Mouse (Mus musculus): ENCODE data around the gene Shmt2. TPM values are rescaled to one million over a fixed set of nuclear protein-coding genes. Genes with fewer than 3 reads are reported as not detected.

Gene Shmt2
- polyA plus RNA-seq, 1 experiment from 2014 or later, result 110 TPM

- Histone ChIP-seq H3K4me3 (no peak overlapping the region), H3K27me3 (replicated peaks; ENCODE audit: low read depth, poor library complexity, severe bottlenecking) (no peaks in the 10 kb centered on the region), H3K36me3 (replicated peaks) (peaks cover 77% of the 10 kb centered on the region), H3K9me3 (no peaks in the 10 kb centered on the region), H3K27ac (replicated peaks) (no peak overlapping the region), H3K4me1 (no peaks in the 10 kb centered on the region)
- DNase-seq (ENCODE audit: low spot score), result no peak
- 93% methylated on average over 4 of the region's 4 CpGs for WGBS
These were observed 43.1 kb downstream of the Shmt2 start for GRCm38 (mm10) chr10:127479131-127479530.

- H3K27me3 ChIP-seq (replicated peaks; ENCODE audit: low read depth, poor library complexity, severe bottlenecking), result no peaks in the 10 kb centered on the region
- peaks cover 79% of the 10 kb centered on the region for H3K36me3 ChIP-seq (replicated peaks)
These were observed 44.9 kb downstream of the Shmt2 start for GRCm38 (mm10) chr10:127477301-127477700.

GRCm38 (mm10) chr10:127476541-127476940 is 45.7 kb downstream of the Shmt2 start:
- no peak overlapping the region for H3K4me3 ChIP-seq
- H3K9me3 ChIP-seq, result no peaks in the 10 kb centered on the region
- peaks cover 4% of the 10 kb centered on the region for H3K4me1 ChIP-seq
- peaks cover 80% of the 10 kb centered on the region for H3K36me3 ChIP-seq (replicated peaks)
- H3K27me3 ChIP-seq (replicated peaks; ENCODE audit: low read depth, poor library complexity, severe bottlenecking), result no peaks in the 10 kb centered on the region
- DNase-seq (ENCODE audit: low spot score), result no peak
- WGBS, result 86% methylated on average over 3 of the region's 3 CpGs
- no peak overlapping the region for H3K27ac ChIP-seq (replicated peaks)

More at GRCm38 (mm10) chr10:127477301-127477700, 44.9 kb downstream of the Shmt2 start:
- no peaks in the 10 kb centered on the region for H3K9me3 ChIP-seq
- no peak overlapping the region for H3K27ac ChIP-seq (replicated peaks)
- no peak overlapping the region for H3K4me3 ChIP-seq
- H3K4me1 ChIP-seq, result no peaks in the 10 kb centered on the region
- no peak for DNase-seq (ENCODE audit: low spot score)
- 89% methylated on average over 7 of the region's 7 CpGs for WGBS

GRCm38 (mm10) chr10:127475175-127475574 is 47.1 kb downstream of the Shmt2 start:
- Histone ChIP-seq H3K9me3 (no peaks in the 10 kb centered on the region), H3K27me3 (replicated peaks; ENCODE audit: low read depth, poor library complexity, severe bottlenecking) (no peaks in the 10 kb centered on the region), H3K4me3 (no peak overlapping the region), H3K4me1 (peaks cover 13% of the 10 kb centered on the region), H3K36me3 (replicated peaks) (peaks cover 78% of the 10 kb centered on the region), H3K27ac (replicated peaks) (no peak overlapping the region)
- DNase-seq (ENCODE audit: low spot score), result no peak
- WGBS, result 97% methylated on average over 4 of the region's 4 CpGs

GRCm38 (mm10) chr10:127472722-127473121 is 49.5 kb downstream of the Shmt2 start:
- 83% methylated on average over 9 of the region's 9 CpGs for WGBS

GRCm38 (mm10) chr10:127471281-127471988 is 50.8 kb downstream of the Shmt2 start:
- H3K27ac ChIP-seq (replicated peaks), result no peak overlapping the region; the same call in 1 of the 2 replicates
- no peak for DNase-seq (ENCODE audit: low spot score)
- no peaks in the 10 kb centered on the region for H3K27me3 ChIP-seq (replicated peaks; ENCODE audit: low read depth, poor library complexity, severe bottlenecking)
- H3K4me1 ChIP-seq, result peaks cover 13% of the 10 kb centered on the region
- 53% methylated on average over 15 of the region's 15 CpGs for WGBS
- H3K4me3 ChIP-seq, result no peak overlapping the region
- peaks cover 61% of the 10 kb centered on the region for H3K36me3 ChIP-seq (replicated peaks)
- H3K9me3 ChIP-seq, result no peaks in the 10 kb centered on the region

More at GRCm38 (mm10) chr10:127472722-127473121, 49.5 kb downstream of the Shmt2 start:
- H3K4me1 ChIP-seq, result peaks cover 13% of the 10 kb centered on the region
- H3K27ac ChIP-seq (replicated peaks), result no peak overlapping the region
- H3K9me3 ChIP-seq, result no peaks in the 10 kb centered on the region
- H3K36me3 ChIP-seq (replicated peaks), result peaks cover 74% of the 10 kb centered on the region
- no peak overlapping the region for H3K4me3 ChIP-seq
- no peak for DNase-seq (ENCODE audit: low spot score)
- no peaks in the 10 kb centered on the region for H3K27me3 ChIP-seq (replicated peaks; ENCODE audit: low read depth, poor library complexity, severe bottlenecking)

Other genes starting within 250 kb of the Shmt2 start
- 11.1 and 12.2 TPM in 2 replicates for gene Mbd6, start 233.4 kb downstream of the Shmt2 start, polyA plus RNA-seq (2016; fragmentation: Nextera tagmentation; extraction: Ambion mirVana)
- 160 and 175 TPM in 2 replicates for gene Mars, start 210.7 kb downstream of the Shmt2 start, polyA plus RNA-seq (2016; fragmentation: Nextera tagmentation; extraction: Ambion mirVana)
- 2.0 and 2.1 TPM in 2 replicates for gene Arhgap9, start 200.5 kb downstream of the Shmt2 start, polyA plus RNA-seq (2016; fragmentation: Nextera tagmentation; extraction: Ambion mirVana)
- 11.4 and 13.0 TPM in 2 replicates for gene Gli1, start 180.5 kb downstream of the Shmt2 start, polyA plus RNA-seq (2016; fragmentation: Nextera tagmentation; extraction: Ambion mirVana)
- gene Inhbe, start 168.0 kb downstream of the Shmt2 start, polyA plus RNA-seq (2016; fragmentation: Nextera tagmentation; extraction: Ambion mirVana), result 0.04 TPM in 1 of 2 replicates, not detected in the other
- 0.09 and 0.10 TPM in 2 replicates for gene Inhbc, start 152.0 kb downstream of the Shmt2 start, polyA plus RNA-seq (2016; fragmentation: Nextera tagmentation; extraction: Ambion mirVana)
- 33.9 and 41.9 TPM in 2 replicates for gene R3hdm2, start 142.1 kb downstream of the Shmt2 start, polyA plus RNA-seq (2016; fragmentation: Nextera tagmentation; extraction: Ambion mirVana)
- gene Stac3, start 20.8 kb downstream of the Shmt2 start, polyA plus RNA-seq (2016; fragmentation: Nextera tagmentation; extraction: Ambion mirVana), result 0.57 and 0.58 TPM in 2 replicates
- gene Ndufa4l2, start 7.5 kb downstream of the Shmt2 start, polyA plus RNA-seq (2016; fragmentation: Nextera tagmentation; extraction: Ambion mirVana), result 2.2 and 4.5 TPM in 2 replicates
- gene Nxph4, start 12.1 kb upstream of the Shmt2 start, polyA plus RNA-seq (2016; fragmentation: Nextera tagmentation; extraction: Ambion mirVana), result 5.2 and 9.7 TPM in 2 replicates
- gene Lrp1, start 98.7 kb upstream of the Shmt2 start, polyA plus RNA-seq (2016; fragmentation: Nextera tagmentation; extraction: Ambion mirVana), result 66.6 and 70.6 TPM in 2 replicates
- gene Stat6, start 120.5 kb upstream of the Shmt2 start, polyA plus RNA-seq (2016; fragmentation: Nextera tagmentation; extraction: Ambion mirVana), result 10.4 and 11.5 TPM in 2 replicates
- 10.0 and 10.7 TPM in 2 replicates for gene Nemp1, start 144.5 kb upstream of the Shmt2 start, polyA plus RNA-seq (2016; fragmentation: Nextera tagmentation; extraction: Ambion mirVana)
- 11.6 and 12.1 TPM in 2 replicates for gene Nab2, start 146.1 kb upstream of the Shmt2 start, polyA plus RNA-seq (2016; fragmentation: Nextera tagmentation; extraction: Ambion mirVana)
- gene Myo1a, start 182.7 kb upstream of the Shmt2 start, polyA plus RNA-seq (2016; fragmentation: Nextera tagmentation; extraction: Ambion mirVana), result 0.54 and 0.71 TPM in 2 replicates
- 1.5 and 2.0 TPM in 2 replicates for gene Tac2, start 202.0 kb upstream of the Shmt2 start, polyA plus RNA-seq (2016; fragmentation: Nextera tagmentation; extraction: Ambion mirVana)
- gene Zbtb39, start 217.1 kb upstream of the Shmt2 start, polyA plus RNA-seq (2016; fragmentation: Nextera tagmentation; extraction: Ambion mirVana), result 5.3 and 5.4 TPM in 2 replicates
- gene Gpr182, start 229.3 kb upstream of the Shmt2 start, polyA plus RNA-seq (2016; fragmentation: Nextera tagmentation; extraction: Ambion mirVana), result 0.46 and 0.53 TPM in 2 replicates
- 0.07 and 0.08 TPM in 2 replicates for gene Rdh1, start 237.3 kb upstream of the Shmt2 start, polyA plus RNA-seq (2016; fragmentation: Nextera tagmentation; extraction: Ambion mirVana)
- 0.15 and 0.17 TPM in 2 replicates for gene Rdh16f1, start 237.3 kb upstream of the Shmt2 start, polyA plus RNA-seq (2016; fragmentation: Nextera tagmentation; extraction: Ambion mirVana)

Data from embryonic facial prominence, embryonic 10.5 days (tissue).